Mouse (Mus musculus) gastrocnemius, adult 8-10 months (tissue): ENCODE results near the gene Inip. TPM values are rescaled to one million over a fixed set of nuclear protein-coding genes. Genes with fewer than 3 reads are reported as not detected.

ENCODE experiments used
- DNase-seq, 2 experiments: peaks; one replicate each; pipeline ENCODE4 v3.0.0; 2022; ENCODE audit warnings: low spot score in 2 of 2
- total RNA-seq, 4 experiments: library from RNA; stranded (reverse); gene quantifications; 2 replicates each; pipeline ENCODE4 v1.2.4; 2022

Inip gene
- total RNA-seq, 4 experiments from 2014 or later, result 2.4 to 3.8 (median 3.0) TPM

DNA sequence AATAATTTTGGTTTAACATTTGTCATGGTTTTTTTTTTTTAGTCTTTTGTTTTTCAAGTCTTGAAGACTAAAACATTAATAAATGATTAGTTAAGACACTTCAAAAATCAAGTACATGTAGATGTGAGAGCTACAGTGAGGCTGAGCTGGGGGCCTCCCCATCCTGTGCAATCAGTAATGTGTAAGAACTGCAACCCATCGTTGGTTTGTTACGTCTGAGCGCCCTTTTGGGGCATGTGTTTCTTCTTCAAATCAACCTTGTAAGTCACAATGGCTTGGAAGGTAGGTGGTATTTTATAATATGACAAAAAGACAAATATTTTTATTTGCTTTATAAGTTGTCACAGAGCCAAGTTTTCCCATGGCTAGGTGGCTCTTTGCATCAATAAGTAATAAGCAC lies 79.6 kb downstream of the Inip start:
- DNase-seq, result no peak

Other genes starting within 250 kb of the Inip start
- gene Hsdl2, start 220.0 kb downstream of the Inip start, total RNA-seq, result 10 to 100 TPM; 46.2 to 62.6 (median 48.7) TPM
- gene E130308A19Rik, start 175.4 kb downstream of the Inip start, total RNA-seq, result 1 to 10 TPM; 4.6 to 8.9 (median 6.2) TPM
- 1 to 10 TPM; 2.9 to 4.5 (median 3.8) TPM for gene Snx30, start 4.3 kb upstream of the Inip start, total RNA-seq
- not detected for gene Slc46a2, start 113.5 kb upstream of the Inip start, total RNA-seq
- not detected for gene Mup4, start 159.1 kb upstream of the Inip start, total RNA-seq
- gene Mup6, start 162.7 kb upstream of the Inip start, total RNA-seq, result not detected